Mouse (Mus musculus) megakaryocyte-erythroid progenitor cell, adult 5-6 weeks (primary cell): Measurements from ENCODE around the gene Kntc1. TPM values are rescaled to one million over a fixed set of nuclear protein-coding genes. Genes with fewer than 3 reads are reported as not detected.

Experiments
- ATAC-seq: replicated peaks from 2 replicates; pipeline ENCODE4 v1.8.0; 2016; ENCODE audit warnings: mild to moderate bottlenecking, inconsistent platforms; ENCODE audit not compliant: severe bottlenecking, poor library complexity, low FRiP score, low TSS enrichment
- total RNA-seq, 2 experiments: library from RNA; stranded (forward) in 1 of 2; stranded (reverse) in 1 of 2; fragments of 200-1000, 215-1000 nt in 1 of 2; fragments of >200 nt in 1 of 2; fragmentation: Nextera tagmentation in 1 of 2; gene quantifications; 2 replicates each; pipeline ENCODE4 v1.2.3; 2014 to 2017

Kntc1 gene
- total RNA-seq, 2 experiments from 2014 or later = 48.6 to 72.6 TPM

- no peak for ATAC-seq
These were observed 43.6 kb downstream of the Kntc1 start for GRCm38 (mm10) chr5:123793081-123793480.

GRCm38 (mm10) chr5:123806334-123806733 is 56.8 kb downstream of the Kntc1 start:
- ATAC-seq = no peak

GRCm38 (mm10) chr5:123808541-123808940 is 59.0 kb downstream of the Kntc1 start:
- no peak for ATAC-seq

- no peak for ATAC-seq
These were observed 59.6 kb downstream of the Kntc1 start for GRCm38 (mm10) chr5:123809156-123809555.

DNA sequence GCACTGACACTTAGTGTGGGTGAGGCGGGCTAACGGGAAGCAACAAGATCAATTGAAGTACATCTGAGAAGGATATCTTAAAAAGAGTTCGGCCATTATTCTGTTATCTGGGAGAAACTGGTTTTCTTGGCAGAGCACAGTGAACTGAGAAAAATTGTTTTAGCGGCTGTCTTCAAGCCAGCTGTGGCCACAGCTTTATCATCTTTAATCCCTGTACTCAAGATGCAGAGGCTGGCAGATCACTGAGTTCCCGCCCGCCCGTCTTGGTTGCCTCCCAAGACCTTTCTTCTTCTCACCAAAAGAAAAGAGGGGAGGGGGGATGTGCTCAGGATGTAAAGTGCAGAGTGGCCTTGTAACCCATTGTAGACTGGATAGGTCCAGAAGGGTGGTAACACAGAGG is 67.4 kb downstream of the Kntc1 start:
- ATAC-seq = peak; percentile 63

GRCm38 (mm10) chr5:123818941-123819577 is 69.5 kb downstream of the Kntc1 start:
- ATAC-seq = no peak

- ATAC-seq = 0 out of 2 replicates have a peak, but pooled peaks have one; percentile 29
These were observed 71.2 kb downstream of the Kntc1 start for GRCm38 (mm10) chr5:123820501-123821263.

- no peak for ATAC-seq
These were observed 71.7 kb downstream of the Kntc1 start for GRCm38 (mm10) chr5:123821264-123821571.

DNA sequence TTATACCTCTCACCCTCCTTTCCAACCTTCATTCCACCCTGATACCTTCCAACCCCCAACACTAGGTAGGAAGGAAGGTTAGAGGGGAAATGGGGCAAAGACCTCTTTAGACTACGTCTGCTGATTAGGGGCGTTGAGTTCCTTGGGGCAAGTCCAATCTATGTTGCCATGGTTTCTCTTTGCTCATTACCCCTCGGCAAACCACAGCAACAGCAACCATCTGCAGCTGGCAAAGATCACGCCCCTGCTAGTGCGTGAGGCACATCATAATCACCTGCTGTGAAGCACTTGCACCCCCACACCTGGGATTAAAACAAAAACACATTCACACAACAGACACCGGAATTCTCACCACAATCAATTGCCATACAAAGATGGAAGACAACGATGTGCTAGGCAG is 73.2 kb downstream of the Kntc1 start:
- no peak for ATAC-seq

DNA sequence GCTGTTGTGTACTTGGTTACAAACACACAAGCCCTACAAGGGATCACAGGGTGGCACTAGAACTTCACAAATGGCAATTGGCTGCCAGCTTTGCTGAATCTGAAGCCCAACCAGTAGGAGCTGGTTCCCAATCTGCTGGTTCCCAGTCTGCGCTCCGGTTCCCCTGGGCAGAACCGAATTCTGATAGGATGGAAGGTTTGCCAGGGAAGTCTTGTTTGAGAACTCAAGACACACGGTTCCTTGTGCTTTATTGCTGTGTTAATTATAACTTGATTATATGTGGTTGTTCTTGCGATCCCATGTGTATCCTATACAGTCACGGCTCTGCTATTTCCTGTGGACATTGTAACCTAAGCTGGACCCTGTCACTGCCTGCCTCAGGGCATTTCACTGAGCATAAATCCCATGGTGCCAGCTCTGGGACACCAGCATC is 78.2 kb downstream of the Kntc1 start:
- ATAC-seq = no peak

DNA sequence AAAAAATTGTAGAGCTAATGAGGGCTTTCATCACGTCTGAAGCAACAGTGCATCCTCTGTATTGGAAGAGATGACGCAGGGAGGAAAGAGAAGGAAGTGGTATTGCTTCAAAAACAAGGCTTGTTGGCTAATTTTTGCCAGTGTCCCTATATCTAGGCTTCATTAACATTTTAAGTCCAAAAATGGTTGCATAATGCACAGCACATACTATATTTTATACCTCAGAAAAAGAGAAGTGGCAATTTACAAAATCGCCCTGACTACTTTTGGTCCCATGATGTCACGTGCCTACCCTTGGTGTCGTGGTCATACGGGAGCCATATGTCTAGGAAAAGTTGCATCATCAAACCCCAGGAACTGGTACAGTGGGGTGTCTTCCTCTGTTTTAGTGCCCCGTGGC is 82.8 kb downstream of the Kntc1 start:
- ATAC-seq = no peak

GRCm38 (mm10) chr5:123834836-123835235 is 85.3 kb downstream of the Kntc1 start:
- no peak for ATAC-seq

DNA sequence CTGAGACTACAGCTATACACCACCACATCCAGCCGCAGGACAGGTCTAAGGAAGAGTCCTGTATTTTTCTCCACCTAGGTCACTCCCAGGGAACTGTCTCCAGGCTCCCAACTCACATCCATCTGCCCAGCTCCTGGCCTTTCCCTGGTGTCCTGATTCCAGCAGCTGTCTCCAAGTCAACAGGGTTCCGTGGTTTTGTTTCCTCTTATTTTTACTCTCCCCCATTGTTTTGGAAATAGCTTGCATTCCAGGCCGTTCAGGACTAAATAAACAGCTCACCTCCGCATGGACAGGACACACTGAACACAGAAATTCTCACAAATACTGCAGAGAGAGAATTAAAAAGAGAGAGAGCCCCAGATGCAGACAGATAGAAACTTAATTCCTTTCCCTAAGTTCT is 87.9 kb downstream of the Kntc1 start:
- ATAC-seq = no peak

DNA sequence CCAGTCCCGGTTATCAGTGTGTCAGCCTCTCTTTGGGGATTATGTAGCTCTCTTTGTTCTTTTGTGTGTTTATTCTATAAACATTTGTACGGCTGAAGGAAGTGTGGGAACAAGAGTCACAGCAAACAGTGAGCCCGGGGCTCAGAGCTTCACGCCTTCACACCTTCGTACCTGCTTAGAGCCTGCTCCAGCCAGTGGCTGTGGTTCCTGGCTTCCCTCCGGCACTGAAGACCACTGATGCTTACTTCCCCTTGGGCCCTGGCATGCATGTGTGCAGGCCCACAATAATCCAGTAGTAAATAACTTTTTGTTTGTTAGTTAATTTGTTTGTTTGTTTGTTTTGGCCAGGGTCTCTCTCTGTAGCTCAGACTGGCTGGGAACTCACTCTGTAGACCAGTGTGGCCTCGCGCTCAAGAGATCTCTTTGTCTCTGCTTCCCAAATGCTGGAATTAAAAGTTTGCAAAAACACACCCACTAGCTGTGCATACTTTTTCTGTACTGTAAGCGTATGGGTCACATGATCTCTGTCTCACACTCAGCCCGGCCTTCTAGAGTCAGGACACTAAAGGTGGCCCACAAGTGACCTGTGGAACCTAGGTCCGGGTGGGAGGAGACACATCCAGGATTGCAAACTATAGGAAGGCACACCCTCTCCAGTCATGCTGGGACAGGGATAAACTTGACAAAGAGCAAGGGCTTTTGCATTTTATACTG is 92.9 kb downstream of the Kntc1 start:
- ATAC-seq = no peak

- no peak for ATAC-seq
These were observed 93.4 kb downstream of the Kntc1 start for GRCm38 (mm10) chr5:123842935-123843282.

DNA sequence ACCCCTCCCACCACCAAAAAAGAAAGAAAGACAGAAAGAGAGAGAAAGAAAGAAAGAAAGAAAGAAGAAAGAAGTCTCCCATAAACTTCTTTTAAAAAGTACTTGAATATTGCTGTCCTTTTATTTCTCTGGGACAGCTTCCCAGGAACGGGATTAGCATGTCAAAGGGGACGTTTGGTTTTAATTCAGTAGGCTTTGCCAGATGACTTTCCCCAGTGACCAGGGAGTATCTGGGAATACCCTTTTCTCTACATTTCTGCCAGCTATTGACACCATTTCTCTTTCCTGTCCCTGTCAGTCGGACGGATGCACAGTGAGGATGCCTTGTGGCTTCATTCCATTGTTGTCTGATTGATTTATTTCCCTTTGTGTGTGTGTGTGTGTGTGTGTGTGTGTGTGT is 94.3 kb downstream of the Kntc1 start:
- ATAC-seq = no peak

DNA sequence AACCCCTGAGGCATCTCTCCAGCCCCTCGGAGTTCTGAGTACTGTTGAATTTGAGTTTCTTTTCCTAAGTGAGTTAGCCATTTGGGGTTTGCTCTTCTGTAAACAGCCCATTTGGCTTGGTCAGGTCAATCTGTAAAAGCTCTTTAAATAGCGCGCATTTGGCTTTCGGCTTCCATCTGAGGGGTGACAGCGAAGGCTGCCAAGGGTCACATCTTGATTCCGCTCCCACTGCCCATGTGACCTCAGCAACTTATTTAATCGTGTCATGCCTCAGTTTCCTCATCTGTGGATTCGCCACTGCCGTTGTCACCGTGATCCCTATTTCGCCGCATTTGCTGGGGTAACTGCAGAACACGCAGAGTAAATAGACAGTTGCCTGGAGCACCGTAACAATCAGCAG is 94.8 kb downstream of the Kntc1 start:
- no peak for ATAC-seq

GRCm38 (mm10) chr5:123851398-123851797 is 101.9 kb downstream of the Kntc1 start:
- no peak for ATAC-seq

- no peak for ATAC-seq
These were observed 104.5 kb downstream of the Kntc1 start for GRCm38 (mm10) chr5:123853877-123854504.

GRCm38 (mm10) chr5:123854511-123854910 is 105.0 kb downstream of the Kntc1 start:
- ATAC-seq = no peak
